14 mouse cellular contexts compared by ENCODE assay signal in genomic region chr5:76182326-76182725, GRCm38 (mm10). TPM values are rescaled to one million over a fixed set of nuclear protein-coding genes. Genes with fewer than 3 reads are reported as not detected.
DNase-seq lines count a peak whose midpoint lies in the region; ATAC-seq lines count a peak whose summit lies in the region.
"Had no signal": no experiment of that assay in that cellular context is flagged by ENCODE, and none has a peak within 500 bp of the region (broad histone marks: within the 10 kb centered on the region; RNA-seq: fewer than 3 reads in every experiment).

No protein-coding gene starts in this region.

- WGBS in heart, embryonic 16.5 days: 43% methylated on average over 3 of the region's 3 CpGs

- 0 out of 2 replicates have a peak overlapping the region, but pooled peaks have one; percentile 11 for H3K27ac ChIP-seq in heart, embryonic 16.5 days (ENCODE audit: low read length)
- H3K27ac ChIP-seq: hindbrain, embryonic 15.5 days; midbrain, embryonic 10.5 days had no signal

- peak; percentile 24 for DNase-seq in cerebellum, adult 9-11 months
- DNase-seq in cerebellum, postnatal 14 days: no peak
- no peak for DNase-seq in heart, postnatal 25 days (ENCODE audit: low spot score)
- peak; percentile 19 for DNase-seq in lung, postnatal 10 days
- no peak for DNase-seq in lung, postnatal 14 days
- no peak for DNase-seq in retina, embryonic 14.5 days (ENCODE audit: low spot score)
- DNase-seq in adrenal gland, postnatal 25 days: no peak
- DNase-seq: cerebellum, adult 11-12 months; kidney, adult 2 months; kidney, postnatal 36 days had no signal

- H3K27me3 ChIP-seq in heart, embryonic 16.5 days (ENCODE audit: control insufficient read depth, insufficient read depth, low read length): no peaks in the 10 kb centered on the region
- H3K27me3 ChIP-seq: hindbrain, embryonic 15.5 days; Patski had no signal

- no peak for ATAC-seq in heart, embryonic 16.5 days (replicated peaks; ENCODE audit: extremely low read depth, insufficient read depth, low FRiP score)
- ATAC-seq: Patski had no signal

- no peaks in the 10 kb centered on the region for H3K9me3 ChIP-seq in heart, embryonic 16.5 days (replicated peaks; ENCODE audit: control insufficient read depth, low read length)
- H3K9me3 ChIP-seq: hindbrain, embryonic 15.5 days; midbrain, embryonic 10.5 days had no signal

- no peak overlapping the region for H3K4me3 ChIP-seq in heart, embryonic 16.5 days (ENCODE audit: low read length)
- H3K4me3 ChIP-seq: hindbrain, embryonic 15.5 days had no signal

- H3K4me2 ChIP-seq in heart, embryonic 16.5 days (ENCODE audit: low read depth, low read length): no peak overlapping the region

- H3K9ac ChIP-seq in heart, embryonic 16.5 days (ENCODE audit: low read length): no peak overlapping the region
- H3K9ac ChIP-seq: hindbrain, embryonic 15.5 days had no signal

- peaks cover 25% of the 10 kb centered on the region for H3K4me1 ChIP-seq in heart, embryonic 16.5 days (ENCODE audit: control insufficient read depth, insufficient read depth, low read length)

- H3K36me3 ChIP-seq in heart, embryonic 16.5 days (ENCODE audit: control insufficient read depth, insufficient read depth): no peaks in the 10 kb centered on the region
- H3K36me3 ChIP-seq: hindbrain, embryonic 15.5 days had no signal

- intact Hi-C loops in heart, postnatal 25 days (cut with DNase I): loop anchor here (2.0 kb wide), 1 partner anchor 40 kb away; no protein-coding TSS in a partner anchor

RNA-seq across cellular contexts. Expression of gene Tmem165, which starts 1.4 kb away (rescaled TPM):
- 58.8 and 62.5 TPM in 2 replicates for polyA plus RNA-seq in heart, embryonic 16.5 days (2015; fragmentation: Nextera tagmentation; extraction: Ambion mirVana)
- 10 to 100 TPM; 18.4 to 22.8 TPM for total RNA-seq in heart, postnatal 25 days (2021)
- 36.1 and 47.4 TPM in 2 replicates for total RNA-seq in adrenal gland, postnatal 25 days (2021)

RNA-seq across cellular contexts. Expression of gene Srd5a3, which starts 42.3 kb away (rescaled TPM):
- 30.7 TPM in 2 replicates for polyA plus RNA-seq in heart, embryonic 16.5 days (2015; fragmentation: Nextera tagmentation; extraction: Ambion mirVana)
- total RNA-seq in heart, postnatal 25 days (2021): 10 to 100 TPM in 1 of 2 experiments, 1 to 10 TPM in 1; 7.9 to 10.4 TPM
- total RNA-seq in adrenal gland, postnatal 25 days (2021): 30.9 and 40.2 TPM in 2 replicates

Comparison
In these comparisons a context has a peak if more than half of its experiments do, and no peak if none do; other contexts are left out.
1. DNase-seq: peak in cerebellum, adult 9-11 months (single experiment) and lung, postnatal 10 days (single experiment); none in cerebellum, postnatal 14 days (0 of 2), heart, postnatal 25 days (single experiment), lung, postnatal 14 days (single experiment), retina, embryonic 14.5 days (single experiment) and adrenal gland, postnatal 25 days (single experiment).